Mouse (Mus musculus): ENCODE measurements around the gene Rgs6.

Rgs6 gene

GRCm38 (mm10) chr12:82970521-82971105 lies 382.5 kb downstream of the Rgs6 start:
- peak; percentile 65 to 82 for DNase-seq (ENCODE audit: low spot score in 2 of 2)

GRCm38 (mm10) chr12:82971176-82971575 lies 383.1 kb downstream of the Rgs6 start:
- DNase-seq (ENCODE audit: low spot score in 2 of 2) = peak; percentile 34 to 41

- no peak for DNase-seq (ENCODE audit: low spot score in 2 of 2)
Observed at GRCm38 (mm10) chr12:82972661-82973060, 384.6 kb downstream of the Rgs6 start.

- DNase-seq (ENCODE audit: low spot score in 2 of 2) = no peak
Observed at GRCm38 (mm10) chr12:82973771-82974170, 385.7 kb downstream of the Rgs6 start.

- DNase-seq (ENCODE audit: low spot score in 2 of 2) = no peak
Observed at GRCm38 (mm10) chr12:82978275-82978674, 390.2 kb downstream of the Rgs6 start.

- DNase-seq (ENCODE audit: low spot score in 2 of 2) = no peak
Observed at GRCm38 (mm10) chr12:82982716-82983115, 394.6 kb downstream of the Rgs6 start.

- DNase-seq (ENCODE audit: low spot score in 2 of 2) = no peak
Observed at GRCm38 (mm10) chr12:82985300-82985699, 397.2 kb downstream of the Rgs6 start.

GRCm38 (mm10) chr12:82987661-82988060 lies 399.6 kb downstream of the Rgs6 start:
- no peak for DNase-seq (ENCODE audit: low spot score in 2 of 2)

- DNase-seq (ENCODE audit: low spot score in 2 of 2) = no peak
Observed at GRCm38 (mm10) chr12:82993905-82994304, 405.8 kb downstream of the Rgs6 start.

- peak; percentile 19 to 38 for DNase-seq (ENCODE audit: low spot score in 2 of 2)
Observed at GRCm38 (mm10) chr12:82996775-82997174, 408.7 kb downstream of the Rgs6 start.

- DNase-seq (ENCODE audit: low spot score in 2 of 2) = peak; percentile 15 to 25
Observed at GRCm38 (mm10) chr12:82998682-82999332, 410.7 kb downstream of the Rgs6 start.

GRCm38 (mm10) chr12:82999333-83000032 lies 411.4 kb downstream of the Rgs6 start:
- no peak for DNase-seq (ENCODE audit: low spot score in 2 of 2)

GRCm38 (mm10) chr12:83000033-83000570 lies 412.0 kb downstream of the Rgs6 start:
- DNase-seq (ENCODE audit: low spot score in 2 of 2) = no peak

GRCm38 (mm10) chr12:83000957-83001356 lies 412.9 kb downstream of the Rgs6 start:
- no peak for DNase-seq (ENCODE audit: low spot score in 2 of 2)

- DNase-seq (ENCODE audit: low spot score in 2 of 2) = peak; percentile 32 to 41
Observed at GRCm38 (mm10) chr12:83004014-83004682, 416.1 kb downstream of the Rgs6 start.

GRCm38 (mm10) chr12:83011056-83011565 lies 423.0 kb downstream of the Rgs6 start:
- DNase-seq (ENCODE audit: low spot score in 2 of 2) = no peak

- no peak for DNase-seq (ENCODE audit: low spot score in 2 of 2)
Observed at GRCm38 (mm10) chr12:83013918-83014691, 426.0 kb downstream of the Rgs6 start.

GRCm38 (mm10) chr12:83014848-83015247 lies 426.8 kb downstream of the Rgs6 start:
- no peak for DNase-seq (ENCODE audit: low spot score in 2 of 2)

GRCm38 (mm10) chr12:83015366-83015765 lies 427.3 kb downstream of the Rgs6 start:
- no peak for DNase-seq (ENCODE audit: low spot score in 2 of 2)

GRCm38 (mm10) chr12:83016486-83016885 lies 428.4 kb downstream of the Rgs6 start:
- DNase-seq (ENCODE audit: low spot score in 2 of 2) = no peak

- DNase-seq (ENCODE audit: low spot score in 2 of 2) = peak; percentile 89 to 94
Observed at GRCm38 (mm10) chr12:83018005-83018404, 429.9 kb downstream of the Rgs6 start.

Data from frontal cortex, postnatal 36 days (tissue).